Mouse (Mus musculus) CH12.LX (cell line): ENCODE results near the gene Chst2.

ENCODE experiments used
- CHD1 ChIP-seq: IDR thresholded peaks from 2 replicates; pipeline ENCODE4 v1.6.1; 2012; ENCODE audit warnings: low read depth, low read length, improper control_type of control experiment, inconsistent platforms
- CTCF ChIP-seq, 2 experiments: IDR thresholded peaks in 1 of 2; conservative IDR thresholded peaks in 1 of 2; 2 replicates each; pipeline ENCODE4 v1.5.1; 2011 to 2012; ENCODE audit warnings: low read depth in 2 of 2, low read length in 2 of 2, improper control_type of control experiment in 1 of 2, inconsistent platforms in 1 of 2, mild to moderate bottlenecking in 1 of 2, moderate library complexity in 1 of 2
- E2F4 ChIP-seq: IDR thresholded peaks from 2 replicates; pipeline ENCODE4 v1.6.1; 2011; ENCODE audit warnings: low read depth, low read length, improper control_type of control experiment; ENCODE audit not compliant: insufficient replicate concordance
- EP300 ChIP-seq: IDR thresholded peaks from 2 replicates; pipeline ENCODE4 v1.6.1; 2011; ENCODE audit warnings: low read length, improper control_type of control experiment
- POLR2A ChIP-seq: IDR thresholded peaks from 2 replicates; pipeline ENCODE4 v1.6.1; 2011; ENCODE audit warnings: low read depth, mild to moderate bottlenecking, improper control_type of control experiment, low read length
- TBP ChIP-seq: conservative IDR thresholded peaks from 2 replicates; pipeline ENCODE4 v1.6.1; 2011; ENCODE audit warnings: low read depth, low read length, improper control_type of control experiment
- ZKSCAN1 ChIP-seq: IDR thresholded peaks from 2 replicates; pipeline ENCODE4 v1.6.1; 2012; ENCODE audit warnings: low read depth, inconsistent platforms, low read length, improper control_type of control experiment, borderline replicate concordance
- ZNF384 ChIP-seq: IDR thresholded peaks from 2 replicates; pipeline ENCODE4 v1.6.1; 2012; ENCODE audit warnings: low read depth, low read length, improper control_type of control experiment, inconsistent platforms

- TF ChIP-seq EP300 (no peak), ZNF384 (no peak), CTCF (conservative IDR thresholded peaks at IDR 0.05 in 1 of 2, IDR thresholded peaks at IDR 0.05 in 1 of 2; ENCODE audit: low read depth in 2 of 2, low read length in 2 of 2) (no peak), CHD1 (no peak), E2F4 (no peak), POLR2A (no peak), TBP (no peak), ZKSCAN1 (no peak)
Observed at GRCm38 (mm10) chr9:95451931-95452330, 45.4 kb upstream of the Chst2 start.
